Mouse (Mus musculus): ENCODE data around the gene Marc2. TPM values are rescaled to one million over a fixed set of nuclear protein-coding genes. Genes with fewer than 3 reads are reported as not detected.

The Marc2 gene
- polyA plus RNA-seq (2015; fragmentation: Illumina TruSeq; extraction: RNeasy Lipid Tissue Mini Kit (QIAGEN cat#74804); ENCODE audit: insufficient read depth, low read depth, low replicate concordance) = 51.0 TPM

GRCm38 (mm10) chr1:184846092-184846750, at the start of gene Marc2:
Gene Marc2 (minus strand): TSS chr1:184846451.

GRCm38 (mm10) chr1:184882281-184883268, 36.3 kb upstream of the Marc2 start, which contains the start of gene C130074G19Rik:
Gene C130074G19Rik (minus strand): TSS chr1:184883218.

GRCm38 (mm10) chr1:184810780-184811575, 35.3 kb downstream of the Marc2 start, which contains the start of gene Marc1:
Gene Marc1 (minus strand): TSS chr1:184811313.

Other genes starting within 250 kb of the Marc2 start
- gene Hlx, start 113.8 kb downstream of the Marc2 start, polyA plus RNA-seq (2015; fragmentation: Illumina TruSeq; extraction: RNeasy Lipid Tissue Mini Kit (QIAGEN cat#74804); ENCODE audit: insufficient read depth, low read depth, low replicate concordance) = 10.5 TPM
- gene Marc1, start 35.1 kb downstream of the Marc2 start, polyA plus RNA-seq (2015; fragmentation: Illumina TruSeq; extraction: RNeasy Lipid Tissue Mini Kit (QIAGEN cat#74804); ENCODE audit: insufficient read depth, low read depth, low replicate concordance) = not detected
- gene C130074G19Rik, start 36.8 kb upstream of the Marc2 start, polyA plus RNA-seq (2015; fragmentation: Illumina TruSeq; extraction: RNeasy Lipid Tissue Mini Kit (QIAGEN cat#74804); ENCODE audit: insufficient read depth, low read depth, low replicate concordance) = 19.9 TPM
- 2.1 TPM for gene Mark1, start 153.1 kb upstream of the Marc2 start, polyA plus RNA-seq (2015; fragmentation: Illumina TruSeq; extraction: RNeasy Lipid Tissue Mini Kit (QIAGEN cat#74804); ENCODE audit: insufficient read depth, low read depth, low replicate concordance)

Measured in pancreas, adult 10 weeks (tissue).